Mouse (Mus musculus): Measurements from ENCODE around the gene Eif2s1.
"Not testable (repeated sequence)": the region's sequence is repeated elsewhere in the genome, so short reads cannot be mapped to it uniquely, and the experiment has no call there.

GRCm38 (mm10) chr12:78922977-78923376 is 61.4 kb downstream of the Eif2s1 start:
- not testable (repeated sequence) for TF ChIP-seq ZNF384 (IDR thresholded peaks at IDR 0.05; ENCODE audit: low read depth, low read length); HCFC1 (IDR thresholded peaks at IDR 0.05; ENCODE audit: borderline replicate concordance, insufficient read depth, low read length); MAFK (IDR thresholded peaks at IDR 0.05; ENCODE audit: insufficient read depth, low read depth, low read length); ZC3H11A (IDR thresholded peaks at IDR 0.05; ENCODE audit: borderline replicate concordance, low read depth, low read length)
